Mouse (Mus musculus): ENCODE results near the gene Adamtsl5.

Gene Adamtsl5

DNA sequence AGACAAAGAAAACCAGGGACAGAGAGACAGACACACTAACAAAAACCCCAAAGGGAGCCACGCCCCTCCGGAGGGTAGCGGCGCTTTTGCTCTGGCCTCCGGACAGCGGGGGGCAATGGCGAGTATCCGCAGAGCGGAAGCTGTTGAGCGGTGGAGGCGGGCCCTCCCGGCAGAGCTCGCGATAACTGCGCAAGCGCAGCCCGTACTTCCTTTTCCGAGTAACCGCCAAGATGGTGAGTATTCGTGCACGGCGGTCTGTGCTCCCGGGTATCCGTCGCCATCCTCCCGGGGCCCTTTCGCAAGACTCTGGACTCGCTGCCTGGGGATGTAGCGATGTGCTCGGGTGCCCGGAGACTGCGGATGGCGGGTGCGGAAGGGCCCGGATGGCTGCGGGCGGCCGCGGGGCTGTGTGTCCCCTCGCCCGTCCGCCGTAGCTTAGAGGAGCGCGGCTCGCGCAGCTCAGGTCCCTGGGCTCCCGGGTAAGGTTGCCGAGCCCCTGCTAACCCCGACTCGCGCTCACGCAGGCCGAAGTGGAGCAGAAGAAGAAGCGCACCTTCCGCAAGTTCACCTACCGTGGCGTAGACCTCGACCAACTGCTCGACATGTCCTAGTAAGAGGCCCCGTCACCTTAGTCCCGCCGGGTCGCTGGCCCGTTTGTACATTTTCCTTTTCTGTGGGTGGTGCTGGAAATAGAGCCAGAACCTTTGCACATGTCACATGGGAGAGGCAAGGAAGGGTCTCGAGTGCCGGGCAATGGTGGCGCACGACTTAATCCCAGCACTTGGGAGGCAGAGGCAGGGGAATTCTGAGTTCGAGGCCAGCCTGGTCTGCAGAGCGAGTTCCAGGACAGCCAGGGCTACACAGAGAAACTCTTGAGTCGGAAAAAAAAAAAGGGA is 55.7 kb downstream of the Adamtsl5 start, which contains the start of gene Rps15:
TSS of gene Rps15 (plus strand) at position 203 of the 896 bp plus-strand sequence.
- DNase-seq = peak; percentile 98

All from lung, postnatal 10 days (tissue).